Mouse (Mus musculus) thymus, adult 2 months (tissue): ENCODE measurements around the gene Flnb.

Experiments
- CTCF ChIP-seq: fragments of 200-500 bp; IDR thresholded peaks from 2 replicates; pipeline ENCODE4 v1.5.1; 2012; ENCODE audit warnings: mild to moderate bottlenecking, control low read depth, low read length, moderate library complexity, borderline replicate concordance; ENCODE audit not compliant: control insufficient read depth, poor library complexity, insufficient read depth; ENCODE audit errors: extremely low read depth
- POLR2A ChIP-seq: fragments of 200-500 bp; IDR thresholded peaks from 2 replicates; pipeline ENCODE4 v1.6.1; 2012; ENCODE audit warnings: mild to moderate bottlenecking, low read length, control low read depth, moderate library complexity; ENCODE audit not compliant: control insufficient read depth, poor library complexity, insufficient read depth; ENCODE audit errors: extremely low read depth

GRCm38 (mm10) chr14:7913842-7914241 lies 96.1 kb downstream of the Flnb start:
- no peak for TF ChIP-seq CTCF
- no peak for TF ChIP-seq POLR2A
